Mouse (Mus musculus) heart, postnatal 25 days (tissue): ENCODE data around the gene Atl2. TPM values are rescaled to one million over a fixed set of nuclear protein-coding genes. Genes with fewer than 3 reads are reported as not detected.
A peak's percentile ranks its signal among the peaks of the same experiment; 100 is the strongest.

Source experiments
- DNase-seq: peaks from one replicate; pipeline ENCODE4 v3.0.0; 2022; ENCODE audit warnings: low spot score
- intact Hi-C: fragments of 180-260 bp; cut with DNase I; formaldehyde crosslinking; loops from one replicate; pipeline ENCODE4 v1.15.1; 2025
- total RNA-seq, 2 experiments: library from RNA; stranded (reverse); gene quantifications; 2 replicates each; pipeline ENCODE4 v1.2.3; 2021

Gene Atl2
- 10 to 100 TPM; 27.8 to 34.0 TPM for total RNA-seq

DNA sequence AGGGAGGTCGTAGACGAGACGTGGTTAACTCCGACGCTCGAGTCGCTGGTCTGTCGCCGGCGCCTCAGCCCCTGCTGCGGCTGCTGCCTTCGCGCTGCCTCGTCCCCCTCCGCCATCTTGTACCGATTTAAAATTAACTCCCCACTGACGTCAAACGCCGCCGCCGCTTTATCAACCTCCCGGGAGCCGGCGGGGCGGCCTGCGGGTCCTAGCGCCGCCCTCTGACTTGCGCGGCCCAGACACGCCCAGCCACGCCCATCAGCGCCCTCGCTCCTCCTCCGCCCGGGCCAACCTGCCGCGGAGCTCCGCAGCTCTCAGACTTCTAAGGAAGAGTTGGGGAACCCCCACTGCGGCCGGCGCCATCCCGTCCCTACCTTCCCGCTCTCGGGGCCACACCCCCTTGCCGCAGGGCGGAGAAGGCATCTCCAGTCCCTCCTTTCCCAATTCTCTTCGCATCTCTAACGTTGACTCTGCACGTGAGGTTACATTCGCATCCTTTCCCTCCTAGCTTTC, at the start of gene Atl2:
TSS of gene Atl2 (minus strand) at position 213 of the 513 bp plus-strand sequence.
- intact Hi-C loops: loop anchor here (5.0 to 10.0 kb wide), 2 partner anchors 111 to 309 kb away; partner anchors contain the start of genes Srsf7 and Ttc39d
- peak; percentile 91 for DNase-seq

DNA sequence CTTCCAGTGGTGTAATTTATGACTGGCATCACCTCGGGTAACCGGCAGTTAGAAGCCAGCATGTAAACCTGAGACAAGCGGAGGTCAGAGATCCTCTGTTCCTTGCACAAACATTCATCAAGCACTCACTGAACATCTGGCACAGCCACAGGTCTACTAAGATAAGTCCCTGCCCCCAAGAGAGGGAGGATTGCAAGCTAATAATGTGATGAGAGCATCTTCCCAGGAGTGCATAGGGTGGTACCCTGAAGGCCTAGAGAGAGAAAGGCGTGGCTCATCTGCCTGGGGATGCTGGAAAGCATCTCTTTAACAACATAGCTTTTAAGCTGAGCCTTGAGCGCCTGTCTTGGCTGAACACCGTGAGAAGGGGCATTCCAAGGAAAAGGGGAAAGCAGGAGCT, 48.9 kb upstream of the Atl2 start:
- intact Hi-C loops: no loop called here
- no peak for DNase-seq

DNA sequence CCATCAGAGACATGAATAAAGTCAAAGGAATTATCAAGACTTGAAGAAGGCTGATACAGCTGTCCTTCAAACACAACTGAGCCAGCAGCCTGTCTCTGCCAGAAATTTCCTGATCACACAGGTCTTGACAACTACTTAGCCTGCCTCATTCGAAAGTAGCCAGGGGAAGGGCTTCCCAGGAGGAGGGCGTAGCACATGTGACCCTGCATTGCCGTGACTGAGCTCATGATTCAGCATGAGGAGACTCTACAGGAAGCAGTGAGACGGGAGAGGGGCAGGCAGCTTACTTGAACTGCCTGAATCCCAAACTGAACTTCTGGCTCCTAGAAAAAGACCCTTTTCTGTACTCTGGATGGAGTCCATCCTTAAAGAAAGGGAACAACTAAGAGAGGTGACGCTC, 46.5 kb upstream of the Atl2 start:
- no peak for DNase-seq
- intact Hi-C loops: no loop called here

DNA sequence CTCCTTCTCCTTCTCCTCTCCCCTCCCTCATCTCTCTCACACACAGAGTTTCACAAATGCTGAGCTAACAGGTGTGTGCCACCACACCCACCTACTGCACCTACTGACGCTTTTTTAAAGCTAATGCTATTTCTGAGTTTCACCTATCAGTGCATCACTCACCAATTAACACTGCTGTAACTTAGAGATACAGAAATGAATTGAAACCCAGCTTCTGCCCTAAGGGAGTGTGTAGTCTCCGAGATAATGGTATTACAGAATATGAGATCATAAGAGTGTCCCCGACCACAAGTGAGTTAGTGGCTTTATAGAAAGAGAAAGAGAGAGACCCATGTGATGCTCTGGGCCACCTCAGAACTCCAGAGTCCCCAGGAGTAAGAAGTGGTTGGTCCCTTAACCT, 43.2 kb upstream of the Atl2 start:
- intact Hi-C loops: no loop called here

DNA sequence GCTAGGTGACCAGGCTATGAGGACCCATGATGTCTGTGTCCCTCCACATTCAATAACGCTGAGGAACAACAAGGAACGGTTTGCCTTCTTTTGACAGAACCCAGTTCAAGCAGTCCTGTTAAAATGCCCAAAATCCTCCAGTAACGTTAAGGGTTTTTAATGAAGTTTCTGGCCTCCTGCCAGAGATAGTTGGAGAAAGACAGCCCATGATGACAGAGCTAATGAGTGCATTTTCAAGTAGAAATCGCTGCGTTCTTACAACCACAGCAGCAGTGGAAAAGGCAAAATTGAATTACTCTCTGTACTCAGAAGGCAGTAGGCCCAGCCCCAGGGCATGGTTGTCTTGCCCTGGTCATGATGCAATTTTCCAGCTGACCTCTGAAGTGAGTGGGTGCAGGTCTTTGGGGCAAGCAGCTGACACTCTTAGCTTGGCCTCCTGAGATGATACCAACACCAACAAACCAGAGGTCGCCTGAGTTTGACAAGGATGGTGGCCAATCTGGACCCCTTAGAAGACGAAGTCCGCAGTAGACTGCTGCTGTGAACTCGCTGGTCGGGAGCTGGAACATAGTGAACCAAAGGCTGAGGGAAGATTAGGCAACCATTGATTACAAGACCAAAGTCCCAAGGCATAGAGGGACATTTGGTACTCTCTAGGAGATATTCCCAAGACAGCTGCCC, 42.1 kb upstream of the Atl2 start:
- no peak for DNase-seq
- intact Hi-C loops: no loop called here

More for the DNA sequence above, 43.2 kb upstream of the Atl2 start:
- no peak for DNase-seq

DNA sequence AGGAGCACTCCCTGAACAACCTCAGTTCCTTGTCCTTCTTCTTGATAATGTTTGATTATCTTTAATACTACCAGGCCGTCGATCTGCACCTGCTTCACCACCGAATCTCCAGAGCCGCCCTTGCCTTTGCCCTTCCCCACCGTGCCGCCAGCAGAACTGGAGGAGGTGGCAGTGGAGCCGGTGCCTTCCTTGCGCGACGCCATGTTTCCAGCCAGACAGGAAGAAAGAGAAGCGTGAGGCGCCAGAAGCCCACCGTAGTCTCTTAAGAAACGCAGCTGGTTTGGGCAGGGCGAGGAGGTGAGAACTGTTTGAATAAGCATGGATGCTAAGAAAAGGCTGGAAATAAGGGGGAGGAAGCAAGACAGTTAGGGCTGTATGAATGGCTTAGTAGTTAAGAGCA, 38.4 kb upstream of the Atl2 start:
- intact Hi-C loops: no loop called here
- no peak for DNase-seq

DNA sequence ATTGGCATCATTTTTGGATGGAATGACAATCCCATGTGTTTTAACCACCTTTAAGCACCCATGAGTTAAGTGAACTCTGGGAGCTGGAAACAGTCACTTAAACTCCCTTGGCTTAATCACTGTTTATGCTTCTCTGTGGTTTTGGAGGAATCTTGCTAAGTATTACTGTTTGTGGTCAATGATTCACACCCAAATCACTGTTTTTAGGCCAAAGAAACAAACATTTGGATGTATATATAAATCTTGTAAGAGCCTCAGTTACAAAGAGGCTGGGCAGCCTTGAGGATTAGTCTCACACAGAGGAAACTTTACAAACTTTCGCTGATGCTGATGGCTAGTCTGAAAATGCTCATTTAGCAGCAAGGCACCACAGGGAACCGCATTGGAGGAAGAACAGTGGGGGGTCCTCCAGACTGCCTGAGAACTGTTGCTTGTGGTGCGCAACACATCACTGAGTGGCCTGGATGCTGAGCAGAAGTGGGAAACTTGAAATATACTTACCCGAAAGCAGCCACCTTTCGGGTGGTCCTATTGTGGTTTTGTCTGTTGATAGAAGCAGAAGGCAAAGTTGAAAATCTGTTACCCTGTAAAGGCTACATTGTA, 36.9 kb upstream of the Atl2 start:
- intact Hi-C loops: no loop called here
- DNase-seq: no peak

DNA sequence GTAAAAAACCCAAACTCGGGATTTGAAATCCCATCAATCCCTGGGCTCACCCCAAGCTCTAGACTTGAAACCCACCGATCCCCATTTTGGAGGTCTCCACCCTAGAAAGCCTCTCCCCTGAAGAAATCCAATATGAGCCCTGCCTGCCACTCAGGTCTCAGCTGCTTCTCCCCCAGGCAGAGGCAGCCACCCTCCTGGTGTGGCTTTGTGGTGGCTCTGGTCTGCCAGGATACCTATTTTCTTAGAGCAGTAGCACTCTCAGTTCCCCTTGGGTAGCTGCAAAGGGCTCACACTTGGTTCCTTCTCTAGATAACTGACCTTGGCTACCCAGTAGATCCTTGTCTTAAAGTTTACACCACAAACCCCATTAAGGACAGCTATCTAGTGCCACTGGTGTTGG, 31.2 kb upstream of the Atl2 start:
- intact Hi-C loops: no loop called here
- no peak for DNase-seq

DNA sequence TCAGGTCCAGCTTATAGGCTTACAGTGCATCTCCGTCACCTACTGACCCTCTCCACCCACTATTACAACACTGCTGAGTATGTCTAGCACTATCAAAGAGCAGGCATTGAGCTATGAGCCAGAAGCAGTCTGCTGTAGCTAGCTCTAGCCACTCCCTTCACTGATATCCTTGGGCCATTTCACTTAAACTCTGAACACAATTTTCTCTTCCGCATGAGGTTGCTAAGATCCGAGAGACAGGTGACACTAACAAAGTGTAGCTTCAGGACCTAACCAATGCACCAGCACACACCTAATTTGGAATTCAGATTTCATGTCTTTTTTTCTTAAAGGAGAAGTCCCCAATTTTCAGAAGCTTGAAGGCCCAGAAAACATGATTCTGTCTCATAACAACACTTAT, 30.6 kb upstream of the Atl2 start:
- intact Hi-C loops: no loop called here
- no peak for DNase-seq

DNA sequence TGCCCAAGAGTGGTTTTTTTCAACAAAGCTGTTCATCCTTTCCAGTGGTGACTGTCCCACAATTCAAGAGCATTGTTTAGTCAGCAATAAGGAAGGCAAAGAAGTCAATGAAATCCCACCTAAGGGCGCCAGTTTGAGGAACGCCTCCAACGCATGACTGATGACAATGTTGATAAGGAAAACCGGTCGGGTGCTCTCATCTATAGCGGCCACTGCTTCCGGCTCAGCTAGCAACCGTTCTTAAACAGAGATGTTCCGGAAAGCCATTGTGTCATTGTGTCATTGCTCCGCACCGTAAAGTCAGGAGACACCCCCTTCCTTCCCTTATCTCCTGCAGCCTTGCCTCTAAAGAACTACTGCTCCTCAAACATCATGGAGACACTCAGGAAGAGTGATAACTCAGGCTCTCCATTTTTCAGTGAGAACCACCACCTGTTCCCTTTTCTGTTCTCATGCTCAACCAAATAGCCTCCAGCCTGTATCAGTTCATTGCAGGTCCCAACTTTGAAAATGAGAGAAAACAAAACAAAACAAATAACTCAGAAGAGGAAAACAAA, 30.0 kb upstream of the Atl2 start:
- DNase-seq: no peak
- intact Hi-C loops: no loop called here

DNA sequence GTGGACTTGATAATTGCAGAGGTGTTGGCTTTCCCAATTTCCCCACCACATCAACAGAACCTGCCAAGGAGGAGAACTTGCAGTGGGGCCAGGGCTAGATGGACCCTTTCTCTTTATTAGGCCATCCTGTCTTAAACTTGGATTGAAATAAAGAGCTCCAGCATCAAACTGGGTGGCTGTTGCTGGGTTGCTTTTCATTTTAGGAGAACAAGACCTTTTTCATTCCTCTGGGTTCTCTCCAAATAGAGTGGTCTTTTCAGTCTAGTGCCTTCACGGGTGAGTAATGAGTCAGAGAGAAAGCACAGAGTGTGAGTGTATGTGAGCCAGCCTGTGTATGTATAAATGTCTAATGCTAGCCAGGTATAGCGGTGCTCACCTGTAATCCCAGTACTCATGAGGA, 24.4 kb upstream of the Atl2 start:
- DNase-seq: no peak
- intact Hi-C loops: no loop called here

DNA sequence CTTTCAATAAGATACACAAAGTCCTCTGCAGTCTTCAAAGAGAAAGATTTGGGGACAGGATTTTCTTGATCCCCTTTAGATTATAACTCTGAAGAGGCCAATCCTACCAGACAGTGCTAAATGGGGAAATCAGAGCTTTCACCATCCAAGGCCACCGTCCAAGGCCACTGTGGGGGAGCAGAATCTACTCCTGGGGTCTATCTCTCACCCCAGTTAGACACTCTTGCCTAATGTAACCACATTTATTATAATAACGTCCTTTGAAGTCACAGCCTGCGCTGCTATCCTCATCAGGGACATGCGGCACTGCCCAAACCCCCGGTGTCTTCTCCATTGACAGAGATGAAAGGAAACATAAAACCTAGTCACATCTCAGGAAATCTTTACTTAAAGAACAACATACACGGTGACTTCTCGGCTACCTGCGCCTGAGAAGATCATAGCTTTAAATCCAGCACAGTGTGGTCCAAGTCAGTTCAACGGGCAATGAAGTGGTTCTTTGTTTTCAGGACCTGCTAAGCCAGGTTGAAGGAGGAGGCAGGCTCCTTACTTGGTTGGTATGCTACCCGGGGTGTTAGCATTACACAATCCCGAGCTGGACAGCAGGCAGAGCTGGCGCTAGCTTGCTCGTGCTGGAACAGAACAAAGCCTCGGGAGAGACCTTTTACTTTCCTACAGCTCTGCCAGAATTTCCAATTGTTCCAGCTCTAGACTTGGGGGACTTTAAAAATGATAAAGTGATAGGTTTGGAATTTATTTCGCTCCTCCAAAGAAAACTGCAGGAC, 23.8 kb upstream of the Atl2 start:
- DNase-seq: peak; percentile 34
- intact Hi-C loops: no loop called here

DNA sequence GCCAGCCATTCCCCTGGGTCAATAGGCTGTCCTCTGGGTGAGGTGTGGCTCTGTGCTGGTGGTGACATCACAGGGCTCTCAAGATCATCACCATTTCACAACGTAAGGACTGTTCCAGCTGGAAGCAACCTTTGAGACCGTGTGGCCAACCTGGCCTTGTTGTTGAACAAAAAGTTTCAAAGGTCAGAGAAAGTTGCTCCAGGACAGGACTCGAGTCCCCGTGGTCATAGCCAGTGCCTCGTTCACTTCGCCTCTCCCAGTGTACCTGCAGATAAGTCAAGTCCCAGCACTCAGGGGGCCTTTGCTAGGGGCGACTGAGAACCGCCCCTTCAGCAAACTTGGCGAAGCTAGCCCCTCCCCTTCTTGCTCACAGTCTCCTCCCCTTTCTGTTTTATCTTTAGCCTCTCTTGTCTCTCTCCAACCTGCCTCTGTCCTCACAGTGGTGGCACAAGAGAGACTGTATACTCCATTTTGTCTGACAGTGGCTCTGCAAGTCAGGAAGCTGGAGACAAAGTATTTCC, 22.6 kb upstream of the Atl2 start:
- intact Hi-C loops: no loop called here

DNA sequence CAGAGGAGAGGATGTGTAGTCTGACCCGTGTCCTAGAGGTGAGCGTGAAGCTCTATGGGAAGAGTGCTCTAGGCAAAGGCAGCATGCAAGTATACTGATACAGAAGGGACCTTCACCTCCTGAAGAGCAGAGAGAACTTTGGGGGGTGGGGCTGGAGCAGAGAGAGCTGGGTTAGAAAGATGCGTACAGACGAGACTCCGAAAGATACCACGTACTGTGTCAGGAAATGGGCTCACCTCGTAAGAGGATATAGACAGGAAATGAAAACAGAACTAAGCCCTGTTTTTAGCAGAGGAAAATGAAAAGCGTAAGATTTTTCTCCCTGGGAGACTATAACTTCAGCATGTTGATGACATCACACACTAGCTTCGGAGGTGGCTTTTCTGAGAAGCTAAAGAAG, 21.1 kb upstream of the Atl2 start:
- intact Hi-C loops: no loop called here

More for the DNA sequence above, 22.6 kb upstream of the Atl2 start:
- DNase-seq: no peak

DNA sequence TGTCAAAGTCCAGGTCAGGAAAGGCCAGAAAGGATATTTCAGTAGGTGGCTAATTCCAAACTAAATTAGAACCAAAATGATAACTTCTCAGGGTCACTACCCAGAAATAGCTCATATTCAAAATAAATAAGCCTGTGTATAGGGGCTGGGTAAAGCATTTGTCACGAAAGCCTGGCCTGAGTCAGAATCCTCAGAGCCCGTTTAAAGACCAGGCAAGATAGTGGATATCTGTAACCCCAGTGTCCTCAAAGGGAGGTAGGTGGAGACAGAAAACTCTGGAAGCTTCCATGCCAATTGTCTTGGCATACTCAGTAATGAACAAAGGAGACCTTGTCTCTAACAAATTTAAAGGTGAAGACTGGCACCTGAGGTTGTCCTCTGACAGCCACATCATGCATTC, 16.3 kb upstream of the Atl2 start:
- intact Hi-C loops: no loop called here
- DNase-seq: no peak

More for the DNA sequence above, 21.1 kb upstream of the Atl2 start:
- DNase-seq: no peak

DNA sequence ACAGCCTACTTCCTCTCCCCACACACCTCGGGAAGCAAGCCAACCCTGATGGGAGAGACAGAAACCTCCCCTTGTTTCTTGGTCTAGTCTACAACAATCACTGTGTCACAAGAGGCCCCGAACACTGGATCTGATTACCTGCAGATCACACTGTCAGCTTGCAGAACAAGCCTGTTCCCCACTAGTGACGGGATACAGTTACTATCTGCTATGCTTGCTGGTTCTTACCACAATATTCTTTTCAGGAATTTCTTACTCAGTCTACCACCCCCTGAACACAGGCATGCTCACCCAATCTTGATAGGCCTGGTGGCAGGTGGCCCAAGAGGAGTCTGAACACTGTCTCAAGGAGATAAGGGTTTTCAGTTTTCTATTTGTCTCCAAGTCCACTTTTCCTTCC, 15.8 kb upstream of the Atl2 start:
- intact Hi-C loops: no loop called here
- no peak for DNase-seq

DNA sequence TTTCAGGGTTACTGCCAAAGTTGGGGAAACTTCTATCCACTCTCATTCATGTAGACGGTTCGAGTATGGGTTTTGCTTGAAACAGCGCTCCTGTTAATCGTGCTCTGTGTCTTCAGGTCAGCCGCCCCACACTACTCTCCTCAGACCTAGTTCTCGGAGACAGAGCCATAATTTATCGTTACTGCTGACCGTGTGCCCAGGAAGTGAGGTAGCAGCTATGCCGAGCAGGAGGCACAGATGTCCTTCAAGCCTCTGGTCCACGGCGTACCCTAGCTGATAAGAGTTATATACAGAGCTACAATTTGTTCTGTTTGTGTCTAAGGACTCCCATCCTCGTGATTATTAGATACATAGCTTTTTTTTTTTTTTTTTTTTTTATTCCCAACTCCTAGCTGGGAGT, 13.6 kb upstream of the Atl2 start:
- intact Hi-C loops: no loop called here
- no peak for DNase-seq

DNA sequence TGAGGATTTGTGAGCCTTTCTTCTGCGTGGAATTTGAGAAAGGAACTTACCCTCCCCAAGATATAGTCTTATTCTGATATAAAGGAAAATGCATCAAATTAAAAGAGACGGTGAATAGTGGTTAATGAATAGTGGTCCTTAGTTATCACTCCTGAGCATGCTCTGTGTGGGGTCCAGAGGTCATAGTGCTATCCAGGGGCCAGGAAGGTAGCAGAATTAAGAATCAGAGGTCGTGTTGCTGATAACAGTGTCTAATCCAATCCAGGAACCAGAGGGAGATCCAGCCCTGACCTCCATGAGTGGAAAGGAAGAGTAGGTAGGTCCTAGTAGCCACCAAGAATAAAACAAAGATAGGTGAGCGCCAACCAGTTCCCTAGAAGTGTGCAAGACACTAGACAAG, 11.8 kb upstream of the Atl2 start:
- intact Hi-C loops: no loop called here
- no peak for DNase-seq

DNA sequence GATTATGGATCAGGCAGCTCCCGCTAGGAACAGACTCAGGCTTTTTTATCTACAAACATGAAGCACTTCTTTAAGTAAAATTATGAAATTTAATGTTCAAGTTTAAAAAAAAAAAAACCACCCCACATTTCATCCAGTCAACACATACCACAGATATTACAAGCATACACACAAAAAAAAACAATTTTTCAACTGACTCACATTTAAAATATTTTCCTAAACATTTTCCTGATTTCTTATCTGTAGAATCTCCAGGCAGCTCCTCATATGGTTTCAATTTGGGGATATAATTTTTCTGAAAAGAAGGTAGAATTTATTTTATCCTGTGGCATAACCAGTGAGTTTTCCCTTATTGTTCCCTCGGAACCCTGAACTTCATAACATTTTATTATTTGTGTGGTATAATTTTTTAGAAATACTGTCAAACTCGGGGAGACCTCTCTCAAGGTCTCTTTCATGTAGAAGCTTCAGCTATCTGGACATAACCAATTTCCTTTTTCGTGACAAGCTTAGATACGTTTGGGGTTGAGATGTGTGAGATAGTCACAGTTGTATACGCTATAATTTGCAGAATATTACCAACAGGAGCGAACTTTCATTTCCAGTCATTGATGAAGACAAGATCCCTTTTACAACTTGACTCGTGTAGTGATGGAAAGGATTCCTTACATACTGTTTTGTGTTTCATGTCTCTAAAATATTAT, 11.0 kb upstream of the Atl2 start:
- DNase-seq: no peak
- intact Hi-C loops: no loop called here

DNA sequence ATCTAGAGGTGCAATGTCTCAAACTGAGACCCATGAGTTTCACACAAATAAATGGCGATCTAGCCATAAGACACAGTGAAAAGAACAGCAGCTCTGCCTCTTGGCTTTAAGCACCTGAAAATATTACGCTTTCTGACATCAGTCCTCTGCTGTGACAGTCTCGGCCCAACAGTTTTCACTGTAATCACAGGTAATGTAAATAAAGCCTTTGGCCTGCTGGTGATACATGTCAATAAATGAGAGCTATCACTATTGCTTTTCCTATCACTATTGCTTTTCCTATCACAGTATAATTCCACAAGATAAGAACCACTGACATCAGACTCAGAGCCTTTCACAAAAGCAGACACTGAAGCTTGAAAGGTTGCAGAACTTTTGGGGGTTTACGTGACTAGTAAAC, 8.7 kb upstream of the Atl2 start:
- intact Hi-C loops: no loop called here

More for the DNA sequence above, 8.7 kb upstream of the Atl2 start:
- no peak for DNase-seq
